Mouse (Mus musculus) thymus, adult 2 months (tissue): ENCODE measurements around the gene Def6. TPM values are rescaled to one million over a fixed set of nuclear protein-coding genes. Genes with fewer than 3 reads are reported as not detected.

ENCODE experiments used
- DNase-seq: peaks from one replicate; pipeline ENCODE4 v3.0.0; 2021
- H3K27ac ChIP-seq: fragments of 200-500 bp; 2 replicates; pipeline ENCODE4 v1.5.1; 2012; ENCODE audit warnings: low read length, control low read depth; ENCODE audit not compliant: control insufficient read depth, insufficient read depth
- H3K27me3 ChIP-seq: fragments of 200-500 bp; 2 replicates; pipeline ENCODE4 v1.6.1; 2012; ENCODE audit warnings: mild to moderate bottlenecking, low read length, moderate library complexity, mixed read lengths; ENCODE audit not compliant: control insufficient read depth, insufficient read depth
- H3K36me3 ChIP-seq: fragments of 200-500 bp; 2 replicates; pipeline ENCODE4 v1.6.1; 2012; ENCODE audit warnings: mild to moderate bottlenecking, low read length, moderate library complexity; ENCODE audit not compliant: control insufficient read depth, insufficient read depth
- H3K4me1 ChIP-seq: fragments of 200-500 bp; replicated peaks from 2 replicates; pipeline ENCODE4 v1.6.1; 2012; ENCODE audit warnings: low read length; ENCODE audit not compliant: control insufficient read depth, insufficient read depth
- H3K4me3 ChIP-seq: fragments of 200-500 bp; 2 replicates; pipeline ENCODE4 v1.5.1; 2012; ENCODE audit warnings: mild to moderate bottlenecking, low read length, control low read depth, moderate library complexity; ENCODE audit not compliant: control insufficient read depth, insufficient read depth
- CTCF ChIP-seq: fragments of 200-500 bp; IDR thresholded peaks from 2 replicates; pipeline ENCODE4 v1.5.1; 2012; ENCODE audit warnings: mild to moderate bottlenecking, control low read depth, low read length, moderate library complexity, borderline replicate concordance; ENCODE audit not compliant: control insufficient read depth, poor library complexity, insufficient read depth; ENCODE audit errors: extremely low read depth
- POLR2A ChIP-seq: fragments of 200-500 bp; IDR thresholded peaks from 2 replicates; pipeline ENCODE4 v1.6.1; 2012; ENCODE audit warnings: mild to moderate bottlenecking, low read length, control low read depth, moderate library complexity; ENCODE audit not compliant: control insufficient read depth, poor library complexity, insufficient read depth; ENCODE audit errors: extremely low read depth
- WGBS: fragments of 180-500 bp; shearing (Covaris S2); methylation state at CpG from one replicate; pipeline ENCODE4 v1.1.7; 2018; 5-methylcytosine and 5-hydroxymethylcytosine counted together
- polyA plus RNA-seq: library from polyadenylated mRNA; depleted of rRNA; stranded (reverse); fragments of >200 nt; gene quantifications from 2 replicates; pipeline ENCODE4 v1.2.3, GENCODE M21; 2012

Gene Def6
- polyA plus RNA-seq, 1 experiment = 247 TPM

GRCm38 (mm10) chr17:28192754-28193153, 14.8 kb upstream of the Def6 start:
- no peak for TF ChIP-seq CTCF
- TF ChIP-seq POLR2A = no peak
- WGBS = 90% methylated on average over 1 of the region's 1 CpGs
- Histone ChIP-seq H3K27me3 (no peaks in the 10 kb centered on the region), H3K27ac (no peak overlapping the region), H3K4me3 (no peak overlapping the region), H3K36me3 (no peaks in the 10 kb centered on the region), H3K4me1 (peaks cover 3% of the 10 kb centered on the region; the same call in 1 of the 2 replicates)
- no peak for DNase-seq

GRCm38 (mm10) chr17:28193559-28193958, 14.0 kb upstream of the Def6 start:
- no peak for TF ChIP-seq CTCF
- no peaks in the 10 kb centered on the region for H3K36me3 ChIP-seq

GRCm38 (mm10) chr17:28195033-28195432, 12.5 kb upstream of the Def6 start:
- TF ChIP-seq POLR2A (no peak), CTCF (no peak)
- peaks cover 3% of the 10 kb centered on the region; the same call in 1 of the 2 replicates for H3K4me1 ChIP-seq
- WGBS = 87% methylated on average over 10 of the region's 10 CpGs
- no peaks in the 10 kb centered on the region for H3K27me3 ChIP-seq
- no peak for DNase-seq
- no peaks in the 10 kb centered on the region for H3K36me3 ChIP-seq
- H3K4me3 ChIP-seq = no peak overlapping the region
- H3K27ac ChIP-seq = no peak overlapping the region

More at GRCm38 (mm10) chr17:28193559-28193958, 14.0 kb upstream of the Def6 start:
- H3K4me3 ChIP-seq = no peak overlapping the region
- no peak for DNase-seq
- peaks cover 3% of the 10 kb centered on the region; the same call in 1 of the 2 replicates for H3K4me1 ChIP-seq
- no peaks in the 10 kb centered on the region for H3K27me3 ChIP-seq
- no peak overlapping the region for H3K27ac ChIP-seq
- WGBS = 44% methylated on average over 3 of the region's 3 CpGs

- TF ChIP-seq CTCF = no peak
- no peak overlapping the region for H3K4me3 ChIP-seq
- no peak overlapping the region for H3K27ac ChIP-seq
- peaks cover 9% of the 10 kb centered on the region; the same call in 1 of the 2 replicates for H3K4me1 ChIP-seq
- H3K36me3 ChIP-seq = no peaks in the 10 kb centered on the region
- DNase-seq = no peak
- H3K27me3 ChIP-seq = no peaks in the 10 kb centered on the region
- WGBS = 95% methylated on average over 18 of the region's 18 CpGs
Observed at GRCm38 (mm10) chr17:28197646-28198045, 9.9 kb upstream of the Def6 start.

- H3K36me3 ChIP-seq = no peaks in the 10 kb centered on the region
- WGBS = 95% methylated on average over 14 of the region's 14 CpGs
Observed at GRCm38 (mm10) chr17:28201982-28202381, 5.6 kb upstream of the Def6 start.

GRCm38 (mm10) chr17:28204052-28204720, 3.4 kb upstream of the Def6 start:
- no peak overlapping the region for H3K27ac ChIP-seq
- peak; percentile 73 for DNase-seq
- H3K27me3 ChIP-seq = no peaks in the 10 kb centered on the region
- no peak overlapping the region for H3K4me3 ChIP-seq
- H3K36me3 ChIP-seq = no peaks in the 10 kb centered on the region
- TF ChIP-seq CTCF (peak; percentile 94), POLR2A (0 out of 2 replicates have a peak, but pooled peaks have one; percentile 30)
- peaks cover 37% of the 10 kb centered on the region for H3K4me1 ChIP-seq
- WGBS = 43% methylated on average over 14 of the region's 14 CpGs

More at GRCm38 (mm10) chr17:28201982-28202381, 5.6 kb upstream of the Def6 start:
- TF ChIP-seq CTCF = no peak
- TF ChIP-seq POLR2A = no peak
- Histone ChIP-seq H3K27me3 (no peaks in the 10 kb centered on the region), H3K4me1 (peaks cover 32% of the 10 kb centered on the region), H3K27ac (no peak overlapping the region), H3K4me3 (no peak overlapping the region)
- no peak for DNase-seq

GRCm38 (mm10) chr17:28205443-28205842, 2.1 kb upstream of the Def6 start:
- H3K4me1 ChIP-seq = peaks cover 41% of the 10 kb centered on the region
- WGBS = 73% methylated on average over 8 of the region's 8 CpGs
- no peak overlapping the region for H3K4me3 ChIP-seq
- no peaks in the 10 kb centered on the region for H3K36me3 ChIP-seq
- TF ChIP-seq POLR2A (no peak), CTCF (no peak)
- H3K27me3 ChIP-seq = no peaks in the 10 kb centered on the region
- DNase-seq = no peak
- H3K27ac ChIP-seq = no peak overlapping the region
